Mouse (Mus musculus): ENCODE results near the gene Tmem141.

The Tmem141 gene

GRCm38 (mm10) chr2:25607761-25608622 is 13.8 kb downstream of the Tmem141 start, which contains the start of gene Rabl6:
Gene Rabl6 (minus strand): TSS chr2:25608521.
- peak; percentile 93 for DNase-seq (ENCODE audit: low read depth, low spot score)

- no peak for DNase-seq (ENCODE audit: low read depth, low spot score)
These were observed 19.3 kb downstream of the Tmem141 start for GRCm38 (mm10) chr2:25602526-25602925.

GRCm38 (mm10) chr2:25600037-25600436 is 21.8 kb downstream of the Tmem141 start:
- DNase-seq (ENCODE audit: low read depth, low spot score), result no peak

GRCm38 (mm10) chr2:25598749-25599148 is 23.1 kb downstream of the Tmem141 start:
- DNase-seq (ENCODE audit: low read depth, low spot score), result no peak

- DNase-seq (ENCODE audit: low read depth, low spot score), result no peak
These were observed 24.9 kb downstream of the Tmem141 start for GRCm38 (mm10) chr2:25596765-25597510.

- no peak for DNase-seq (ENCODE audit: low read depth, low spot score)
These were observed 29.9 kb downstream of the Tmem141 start for GRCm38 (mm10) chr2:25591863-25592262.

GRCm38 (mm10) chr2:25588227-25588907 is 33.4 kb downstream of the Tmem141 start:
- no peak for DNase-seq (ENCODE audit: low read depth, low spot score)

GRCm38 (mm10) chr2:25587290-25587689 is 34.5 kb downstream of the Tmem141 start:
- no peak for DNase-seq (ENCODE audit: low read depth, low spot score)

- DNase-seq (ENCODE audit: low read depth, low spot score), result no peak
These were observed 36.2 kb downstream of the Tmem141 start for GRCm38 (mm10) chr2:25585601-25586000.

GRCm38 (mm10) chr2:25584856-25585255 is 36.9 kb downstream of the Tmem141 start:
- DNase-seq (ENCODE audit: low read depth, low spot score), result no peak

GRCm38 (mm10) chr2:25584152-25584551 is 37.7 kb downstream of the Tmem141 start:
- no peak for DNase-seq (ENCODE audit: low read depth, low spot score)

- DNase-seq (ENCODE audit: low read depth, low spot score), result no peak
These were observed 38.2 kb downstream of the Tmem141 start for GRCm38 (mm10) chr2:25583571-25583970.

- no peak for DNase-seq (ENCODE audit: low read depth, low spot score)
These were observed 38.7 kb downstream of the Tmem141 start for GRCm38 (mm10) chr2:25583120-25583481.

- DNase-seq (ENCODE audit: low read depth, low spot score), result peak; percentile 28
These were observed 39.2 kb downstream of the Tmem141 start for GRCm38 (mm10) chr2:25582466-25583119.

- DNase-seq (ENCODE audit: low read depth, low spot score), result no peak
These were observed 39.9 kb downstream of the Tmem141 start for GRCm38 (mm10) chr2:25581901-25582301.

GRCm38 (mm10) chr2:25581294-25581864 is 40.4 kb downstream of the Tmem141 start, which contains the start of gene Ajm1:
Gene Ajm1 (minus strand): TSS chr2:25581757.
- DNase-seq (ENCODE audit: low read depth, low spot score), result peak; percentile 81

GRCm38 (mm10) chr2:25580621-25581101 is 41.1 kb downstream of the Tmem141 start:
- DNase-seq (ENCODE audit: low read depth, low spot score), result no peak

GRCm38 (mm10) chr2:25579737-25580460 is 41.9 kb downstream of the Tmem141 start:
- peak; percentile 39 for DNase-seq (ENCODE audit: low read depth, low spot score)

- no peak for DNase-seq (ENCODE audit: low read depth, low spot score)
These were observed 42.7 kb downstream of the Tmem141 start for GRCm38 (mm10) chr2:25578796-25579736.
